Mouse (Mus musculus): Measurements from ENCODE around the gene Gabbr2. TPM values are rescaled to one million over a fixed set of nuclear protein-coding genes. Genes with fewer than 3 reads are reported as not detected.

The Gabbr2 gene
- polyA plus RNA-seq, 1 experiment from 2014 or later, result 0.17 TPM

GRCm38 (mm10) chr4:46914606-46915005, 77.1 kb downstream of the Gabbr2 start:
- H3K27ac ChIP-seq (ENCODE audit: low read length), result no peak overlapping the region
- no peaks in the 10 kb centered on the region for H3K36me3 ChIP-seq (ENCODE audit: control insufficient read depth, insufficient read depth, low read length)
- ATAC-seq, result no peak
- no peaks in the 10 kb centered on the region for H3K9me3 ChIP-seq (ENCODE audit: control insufficient read depth, low read length)
- WGBS, result 87% methylated on average over 6 of the region's 6 CpGs
- no peak overlapping the region for H3K4me2 ChIP-seq (ENCODE audit: low read depth, low read length)
- no peaks in the 10 kb centered on the region for H3K27me3 ChIP-seq (replicated peaks; ENCODE audit: control insufficient read depth, insufficient read depth, low read length)
- no peak overlapping the region for H3K9ac ChIP-seq (ENCODE audit: low read depth, low read length)
- H3K4me3 ChIP-seq (ENCODE audit: low read length), result no peak overlapping the region
- no peaks in the 10 kb centered on the region for H3K4me1 ChIP-seq (ENCODE audit: control insufficient read depth, insufficient read depth, low read length)

GRCm38 (mm10) chr4:46906036-46906691, 85.5 kb downstream of the Gabbr2 start:
- 62% methylated on average over 3 of the region's 3 CpGs for WGBS
- no peak overlapping the region for H3K4me3 ChIP-seq (ENCODE audit: low read length)
- peaks cover 2% of the 10 kb centered on the region for H3K4me1 ChIP-seq (ENCODE audit: control insufficient read depth, insufficient read depth, low read length)
- no peak overlapping the region for H3K27ac ChIP-seq (ENCODE audit: low read length)
- no peak overlapping the region for H3K9ac ChIP-seq (ENCODE audit: low read depth, low read length)
- no peak for ATAC-seq
- no peak overlapping the region for H3K4me2 ChIP-seq (ENCODE audit: low read depth, low read length)
- no peaks in the 10 kb centered on the region; the same call in 1 of the 2 replicates for H3K9me3 ChIP-seq (ENCODE audit: control insufficient read depth, low read length)
- no peaks in the 10 kb centered on the region for H3K27me3 ChIP-seq (replicated peaks; ENCODE audit: control insufficient read depth, insufficient read depth, low read length)
- no peaks in the 10 kb centered on the region for H3K36me3 ChIP-seq (ENCODE audit: control insufficient read depth, insufficient read depth, low read length)

GRCm38 (mm10) chr4:46905152-46905551, 86.5 kb downstream of the Gabbr2 start:
- Histone ChIP-seq H3K9ac (ENCODE audit: low read depth, low read length) (no peak overlapping the region), H3K4me3 (ENCODE audit: low read length) (no peak overlapping the region), H3K9me3 (ENCODE audit: control insufficient read depth, low read length) (no peaks in the 10 kb centered on the region; the same call in 1 of the 2 replicates), H3K27ac (ENCODE audit: low read length) (no peak overlapping the region), H3K27me3 (replicated peaks; ENCODE audit: control insufficient read depth, insufficient read depth, low read length) (no peaks in the 10 kb centered on the region), H3K4me2 (ENCODE audit: low read depth, low read length) (no peak overlapping the region), H3K4me1 (ENCODE audit: control insufficient read depth, insufficient read depth, low read length) (peaks cover 2% of the 10 kb centered on the region), H3K36me3 (ENCODE audit: control insufficient read depth, insufficient read depth, low read length) (no peaks in the 10 kb centered on the region)
- WGBS, result 69% methylated on average over 3 of the region's 3 CpGs
- ATAC-seq, result peak; percentile 12; the same call in 1 of the 2 replicates

GRCm38 (mm10) chr4:46904129-46904528, 87.5 kb downstream of the Gabbr2 start:
- H3K4me3 ChIP-seq (ENCODE audit: low read length), result no peak overlapping the region
- ATAC-seq, result peak; percentile 76
- H3K27ac ChIP-seq (ENCODE audit: low read length), result no peak overlapping the region

GRCm38 (mm10) chr4:46898546-46898945, 93.1 kb downstream of the Gabbr2 start:
- Histone ChIP-seq H3K27ac (ENCODE audit: low read length) (no peak overlapping the region), H3K4me1 (ENCODE audit: control insufficient read depth, insufficient read depth, low read length) (no peaks in the 10 kb centered on the region), H3K9ac (ENCODE audit: low read depth, low read length) (no peak overlapping the region), H3K36me3 (ENCODE audit: control insufficient read depth, insufficient read depth, low read length) (no peaks in the 10 kb centered on the region), H3K27me3 (replicated peaks; ENCODE audit: control insufficient read depth, insufficient read depth, low read length) (no peaks in the 10 kb centered on the region), H3K4me2 (ENCODE audit: low read depth, low read length) (no peak overlapping the region), H3K4me3 (ENCODE audit: low read length) (no peak overlapping the region), H3K9me3 (ENCODE audit: control insufficient read depth, low read length) (no peaks in the 10 kb centered on the region)
- 82% methylated on average over 4 of the region's 4 CpGs for WGBS
- ATAC-seq, result no peak

More at GRCm38 (mm10) chr4:46904129-46904528, 87.5 kb downstream of the Gabbr2 start:
- Histone ChIP-seq H3K9me3 (ENCODE audit: control insufficient read depth, low read length) (no peaks in the 10 kb centered on the region; the same call in 1 of the 2 replicates), H3K4me1 (ENCODE audit: control insufficient read depth, insufficient read depth, low read length) (peaks cover 2% of the 10 kb centered on the region), H3K27me3 (replicated peaks; ENCODE audit: control insufficient read depth, insufficient read depth, low read length) (no peaks in the 10 kb centered on the region), H3K9ac (ENCODE audit: low read depth, low read length) (no peak overlapping the region), H3K4me2 (ENCODE audit: low read depth, low read length) (no peak overlapping the region), H3K36me3 (ENCODE audit: control insufficient read depth, insufficient read depth, low read length) (no peaks in the 10 kb centered on the region)
- WGBS, result 35% methylated on average over 12 of the region's 12 CpGs

GRCm38 (mm10) chr4:46897634-46898399, 93.9 kb downstream of the Gabbr2 start:
- Histone ChIP-seq H3K36me3 (ENCODE audit: control insufficient read depth, insufficient read depth, low read length) (no peaks in the 10 kb centered on the region), H3K4me2 (ENCODE audit: low read depth, low read length) (no peak overlapping the region), H3K4me1 (ENCODE audit: control insufficient read depth, insufficient read depth, low read length) (no peaks in the 10 kb centered on the region), H3K27ac (ENCODE audit: low read length) (no peak overlapping the region), H3K9me3 (ENCODE audit: control insufficient read depth, low read length) (no peaks in the 10 kb centered on the region), H3K4me3 (ENCODE audit: low read length) (no peak overlapping the region), H3K9ac (ENCODE audit: low read depth, low read length) (no peak overlapping the region), H3K27me3 (replicated peaks; ENCODE audit: control insufficient read depth, insufficient read depth, low read length) (no peaks in the 10 kb centered on the region)
- no peak for ATAC-seq
- WGBS, result 76% methylated on average over 18 of the region's 18 CpGs

GRCm38 (mm10) chr4:46894144-46894543, 97.5 kb downstream of the Gabbr2 start:
- H3K36me3 ChIP-seq (ENCODE audit: control insufficient read depth, insufficient read depth, low read length), result no peaks in the 10 kb centered on the region
- no peaks in the 10 kb centered on the region for H3K9me3 ChIP-seq (ENCODE audit: control insufficient read depth, low read length)
- no peaks in the 10 kb centered on the region for H3K4me1 ChIP-seq (ENCODE audit: control insufficient read depth, insufficient read depth, low read length)
- 67% methylated on average over 9 of the region's 9 CpGs for WGBS
- no peak overlapping the region for H3K4me2 ChIP-seq (ENCODE audit: low read depth, low read length)
- no peak for ATAC-seq
- no peak overlapping the region for H3K27ac ChIP-seq (ENCODE audit: low read length)
- no peak overlapping the region for H3K9ac ChIP-seq (ENCODE audit: low read depth, low read length)
- no peaks in the 10 kb centered on the region for H3K27me3 ChIP-seq (replicated peaks; ENCODE audit: control insufficient read depth, insufficient read depth, low read length)
- H3K4me3 ChIP-seq (ENCODE audit: low read length), result no peak overlapping the region

GRCm38 (mm10) chr4:46889175-46889574, 102.5 kb downstream of the Gabbr2 start:
- 82% methylated on average over 10 of the region's 10 CpGs for WGBS
- Histone ChIP-seq H3K27me3 (replicated peaks; ENCODE audit: control insufficient read depth, insufficient read depth, low read length) (no peaks in the 10 kb centered on the region), H3K4me3 (ENCODE audit: low read length) (no peak overlapping the region), H3K36me3 (ENCODE audit: control insufficient read depth, insufficient read depth, low read length) (no peaks in the 10 kb centered on the region), H3K4me1 (ENCODE audit: control insufficient read depth, insufficient read depth, low read length) (no peaks in the 10 kb centered on the region), H3K9ac (ENCODE audit: low read depth, low read length) (no peak overlapping the region), H3K4me2 (ENCODE audit: low read depth, low read length) (no peak overlapping the region), H3K27ac (ENCODE audit: low read length) (no peak overlapping the region), H3K9me3 (ENCODE audit: control insufficient read depth, low read length) (no peaks in the 10 kb centered on the region)
- no peak for ATAC-seq

- 80% methylated on average over 20 of the region's 20 CpGs for WGBS
- 0 out of 2 replicates have a peak, but pooled peaks cover 6% of the 10 kb centered on the region for H3K4me1 ChIP-seq (ENCODE audit: control insufficient read depth, insufficient read depth, low read length)
- no peak overlapping the region for H3K4me3 ChIP-seq (ENCODE audit: low read length)
- no peaks in the 10 kb centered on the region for H3K36me3 ChIP-seq (ENCODE audit: control insufficient read depth, insufficient read depth, low read length)
- no peak for ATAC-seq
- no peak overlapping the region for H3K27ac ChIP-seq (ENCODE audit: low read length)
- H3K27me3 ChIP-seq (replicated peaks; ENCODE audit: control insufficient read depth, insufficient read depth, low read length), result no peaks in the 10 kb centered on the region
- no peak overlapping the region for H3K4me2 ChIP-seq (ENCODE audit: low read depth, low read length)
- H3K9ac ChIP-seq (ENCODE audit: low read depth, low read length), result no peak overlapping the region
- no peaks in the 10 kb centered on the region for H3K9me3 ChIP-seq (ENCODE audit: control insufficient read depth, low read length)
Measured at GRCm38 (mm10) chr4:46885627-46886383, 105.9 kb downstream of the Gabbr2 start.
